Mouse (Mus musculus) heart, postnatal 36 days (tissue): ENCODE measurements around the gene Cbx7. TPM values are rescaled to one million over a fixed set of nuclear protein-coding genes. Genes with fewer than 3 reads are reported as not detected.
"Not testable (repeated sequence)": the region's sequence is repeated elsewhere in the genome, so short reads cannot be mapped to it uniquely, and the experiment has no call there.

Source experiments
- DNase-seq, 2 experiments: peaks; one replicate each; pipeline ENCODE4 v3.0.0; 2021 to 2022
- intact Hi-C: fragments of 180-260 bp; cut with DNase I; formaldehyde crosslinking; loops from one replicate; pipeline ENCODE4 v1.15.1; 2025
- total RNA-seq, 2 experiments: library from RNA; stranded (reverse); gene quantifications; 2 replicates each; pipeline ENCODE4 v1.2.3; 2021

The Cbx7 gene
- total RNA-seq, 2 experiments from 2014 or later: 13.2 to 16.6 TPM

DNA sequence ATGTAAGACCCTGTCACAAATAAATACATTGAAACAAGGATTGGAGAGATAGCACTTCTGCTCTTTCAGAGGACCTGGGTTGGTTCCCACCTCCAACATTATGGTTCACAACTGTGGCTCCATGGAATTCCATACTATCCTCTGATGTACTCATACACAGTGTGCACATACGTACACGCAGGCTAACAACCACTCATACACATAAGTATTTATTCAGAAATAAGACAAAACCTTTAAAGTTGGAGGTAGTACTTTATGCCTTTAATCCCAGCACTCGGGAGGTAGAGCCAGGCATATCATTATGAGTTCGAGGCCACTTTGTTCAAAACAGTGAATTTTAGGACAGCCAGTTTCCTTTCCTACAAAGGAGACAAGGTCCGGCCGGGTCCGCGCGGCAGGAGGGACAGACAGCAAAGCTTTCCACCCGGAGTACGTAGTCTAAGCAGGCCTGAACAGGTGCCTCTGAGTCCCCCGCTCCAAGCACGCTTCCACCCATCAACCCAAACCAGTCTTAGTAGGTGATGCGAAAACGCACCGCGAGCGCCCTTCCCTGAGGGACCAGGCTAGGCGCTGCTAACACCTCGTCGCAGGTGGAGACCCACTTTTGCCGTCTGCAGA is 37.8 kb downstream of the Cbx7 start:
- intact Hi-C loops: loop anchor here (2.0 kb wide), 1 partner anchor 100 kb away; no protein-coding TSS in a partner anchor

GRCm38 (mm10) chr15:79932323-79932987 is 38.5 kb downstream of the Cbx7 start:
- intact Hi-C loops: loop anchor here (2.0 kb wide), 1 partner anchor 100 kb away; no protein-coding TSS in a partner anchor
- peak; percentile 92 to 93 for DNase-seq

More for the DNA sequence above, 37.8 kb downstream of the Cbx7 start:
- DNase-seq: no peak

GRCm38 (mm10) chr15:79931496-79932141 is 39.3 kb downstream of the Cbx7 start:
- intact Hi-C loops: loop anchor here (2.0 kb wide), 1 partner anchor 99 kb away; no protein-coding TSS in a partner anchor
- DNase-seq: peak in 1 of 2 experiments; percentile 22

DNA sequence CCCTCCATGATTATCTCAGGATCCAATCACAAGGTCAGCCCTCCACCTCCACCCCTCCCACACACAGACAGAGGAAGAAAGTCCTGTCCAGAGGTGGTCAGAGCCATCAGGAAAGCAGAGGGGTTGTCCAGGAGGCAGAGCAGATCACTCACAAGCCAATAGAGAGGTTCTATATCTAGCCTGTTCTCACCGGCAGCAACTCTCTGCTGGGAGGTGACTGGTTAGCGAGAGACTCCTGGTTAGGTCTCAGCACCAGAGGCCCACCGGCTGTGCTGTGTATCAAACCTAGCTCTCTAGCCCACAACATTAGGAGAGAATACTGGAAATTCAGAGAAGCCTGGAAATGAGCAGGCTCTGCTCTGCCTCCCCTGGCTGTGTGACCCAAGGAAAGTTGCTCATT is 41.2 kb downstream of the Cbx7 start:
- intact Hi-C loops: no loop called here

GRCm38 (mm10) chr15:79928736-79929135 is 42.2 kb downstream of the Cbx7 start:
- no peak for DNase-seq
- intact Hi-C loops: no loop called here

More for the DNA sequence above, 41.2 kb downstream of the Cbx7 start:
- DNase-seq: no peak

DNA sequence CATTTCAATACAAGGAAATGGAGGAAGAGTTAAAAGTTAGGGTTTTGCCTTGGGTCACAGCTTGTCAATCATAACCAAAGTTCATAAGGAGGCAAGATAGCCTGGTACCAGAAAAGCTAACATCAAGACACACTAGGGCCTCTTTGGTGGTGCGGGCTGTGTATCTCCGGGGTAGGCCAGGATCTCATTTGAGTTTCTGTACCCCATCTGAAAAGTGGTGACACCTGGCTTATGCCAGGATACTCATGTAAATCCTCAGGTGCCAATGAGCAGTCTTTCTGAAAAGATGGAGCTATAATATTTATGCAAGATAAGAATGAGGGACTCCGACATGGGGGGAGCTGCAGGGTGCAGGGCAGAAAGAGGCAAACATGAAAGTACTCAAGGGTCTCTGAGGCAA is 42.6 kb downstream of the Cbx7 start:
- intact Hi-C loops: no loop called here

DNA sequence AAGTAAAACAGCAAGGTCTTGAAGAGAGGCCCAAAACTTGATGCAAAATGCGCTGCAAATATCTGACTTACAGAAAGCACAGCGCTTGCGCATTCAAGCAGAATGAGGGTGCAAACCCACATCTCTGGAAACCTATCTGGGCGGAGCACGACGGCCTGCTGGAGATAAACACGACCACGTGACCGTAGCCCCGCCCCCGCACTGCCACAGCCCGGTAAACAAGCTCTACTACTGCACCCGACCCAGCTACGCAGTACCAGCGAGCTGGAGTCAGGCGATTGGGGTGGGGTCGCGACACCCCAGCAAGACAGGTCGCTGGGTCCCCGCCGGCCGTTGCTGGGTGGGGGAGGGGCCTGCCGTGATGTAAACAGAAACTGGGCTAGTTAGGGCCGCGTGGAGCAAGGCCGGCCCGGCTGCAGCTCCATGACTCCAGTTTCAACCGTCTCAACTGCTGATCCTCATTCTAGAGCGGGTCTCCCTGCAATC is 43.2 kb downstream of the Cbx7 start:
- DNase-seq: peak; percentile 95
- intact Hi-C loops: no loop called here

More for the DNA sequence above, 42.6 kb downstream of the Cbx7 start:
- DNase-seq: no peak

- intact Hi-C loops: no loop called here
- no peak for DNase-seq
These were observed 44.0 kb downstream of the Cbx7 start for GRCm38 (mm10) chr15:79926856-79927416.

DNA sequence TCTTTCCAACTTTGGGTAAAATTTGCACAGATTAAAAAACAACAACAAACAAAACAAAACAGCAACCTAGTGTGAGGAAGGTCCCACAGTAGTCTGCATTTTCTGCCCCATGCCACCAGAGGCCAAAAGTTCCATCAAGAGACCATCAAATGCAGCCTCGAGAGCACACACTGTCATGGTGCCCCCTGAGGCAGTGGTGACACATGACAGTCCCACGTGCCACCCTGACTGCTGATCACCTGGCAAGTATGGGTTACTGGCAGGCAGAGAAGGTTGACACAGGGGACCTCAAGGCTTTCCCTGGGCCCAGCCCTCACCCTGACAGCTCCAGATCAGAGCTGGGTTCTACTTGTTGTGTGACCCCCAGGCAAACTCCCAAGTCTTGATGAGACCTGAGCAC is 51.1 kb downstream of the Cbx7 start:
- intact Hi-C loops: no loop called here
- DNase-seq: no peak

DNA sequence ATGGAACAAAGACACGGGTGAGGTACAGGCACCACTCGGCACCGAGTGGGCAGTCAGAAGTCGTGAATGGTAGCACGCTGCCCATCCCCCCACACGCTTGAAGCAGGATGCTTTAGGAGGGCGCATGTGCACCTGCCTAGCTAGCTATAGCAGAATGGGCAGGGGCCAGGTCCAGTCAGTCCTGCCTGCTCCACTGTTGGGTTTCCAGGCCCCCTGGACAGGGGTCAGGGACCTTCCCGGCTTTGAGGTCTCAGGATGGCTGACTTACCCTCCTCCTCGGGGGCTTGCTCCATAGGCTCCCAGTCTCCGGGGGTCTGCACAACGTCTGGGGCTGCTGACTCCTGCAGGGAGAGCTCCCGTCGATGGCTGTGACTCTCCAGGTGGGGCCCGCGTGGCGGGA is 52.4 kb downstream of the Cbx7 start:
- no peak for DNase-seq
- intact Hi-C loops: no loop called here

GRCm38 (mm10) chr15:79917111-79917720 is 53.7 kb downstream of the Cbx7 start:
- DNase-seq: no peak
- intact Hi-C loops: no loop called here

- DNase-seq: no peak
- intact Hi-C loops: no loop called here
These were observed 54.8 kb downstream of the Cbx7 start for GRCm38 (mm10) chr15:79916150-79916549.

DNA sequence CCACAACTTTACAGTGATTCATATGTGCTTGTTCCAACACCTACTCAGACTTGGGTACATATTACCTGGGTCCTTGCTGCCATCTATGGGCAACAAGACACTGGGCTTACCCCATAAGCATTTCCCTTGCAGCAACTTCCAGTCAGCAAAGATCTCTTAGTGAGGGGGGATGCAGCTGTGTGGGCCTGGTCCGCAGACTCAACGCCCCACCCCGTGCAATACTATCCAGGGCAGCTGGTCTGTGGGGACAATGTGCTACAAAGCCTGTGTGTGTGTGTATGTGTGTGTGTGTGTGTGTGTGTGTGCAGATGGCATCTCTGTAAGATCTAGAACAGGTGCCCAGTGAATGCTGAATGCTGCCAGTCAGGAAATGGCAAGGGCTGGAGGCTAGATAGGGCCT is 56.6 kb downstream of the Cbx7 start:
- intact Hi-C loops: no loop called here
- no peak for DNase-seq

DNA sequence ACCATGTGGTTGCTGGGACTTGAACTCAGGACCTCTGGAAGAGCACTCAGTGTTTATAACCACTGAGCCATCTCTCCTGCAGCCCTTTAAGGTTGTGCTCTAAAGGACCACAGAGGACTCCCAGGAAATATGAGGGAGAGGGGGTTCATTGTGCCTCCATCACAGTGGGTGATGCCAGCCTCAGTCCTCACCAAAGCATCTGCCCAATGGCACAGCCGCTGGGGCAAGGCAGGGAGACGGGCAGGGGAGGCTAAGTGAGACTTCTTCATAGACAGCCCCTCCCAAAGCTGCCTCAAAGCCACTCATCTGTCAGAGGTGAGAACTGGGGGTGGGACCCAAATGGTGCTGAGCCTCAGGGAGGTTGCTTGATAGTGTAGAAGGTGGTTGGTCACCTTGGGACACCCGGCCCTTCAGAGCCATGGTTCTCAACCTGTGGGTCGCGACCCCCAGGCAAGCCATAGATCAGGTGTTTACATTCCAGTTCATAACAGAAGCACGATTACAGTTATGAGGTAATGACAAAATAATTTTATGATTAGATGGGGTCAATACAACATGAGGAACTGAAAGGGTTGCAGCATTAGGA is 57.1 kb downstream of the Cbx7 start:
- DNase-seq: no peak
- intact Hi-C loops: no loop called here

DNA sequence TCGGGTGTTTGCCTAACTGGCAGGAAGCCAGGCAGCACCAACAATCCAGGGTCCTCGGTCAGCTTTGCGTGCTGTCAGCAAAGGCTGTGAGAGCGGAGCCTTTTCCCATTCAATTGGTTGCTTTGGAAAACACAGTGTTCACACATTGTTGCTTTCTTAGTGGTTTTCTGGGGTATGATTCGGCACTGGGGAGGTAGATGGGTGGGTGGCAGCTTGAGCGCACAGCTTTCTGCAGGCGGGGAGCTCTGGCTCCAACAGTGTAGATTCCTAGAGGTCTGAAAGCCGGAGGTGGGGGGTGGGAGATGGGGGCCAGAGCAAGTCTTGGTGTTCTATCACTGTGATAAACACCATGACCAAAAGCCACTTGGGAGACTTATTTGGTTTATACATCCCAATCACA is 59.6 kb downstream of the Cbx7 start:
- intact Hi-C loops: no loop called here
- no peak for DNase-seq

DNA sequence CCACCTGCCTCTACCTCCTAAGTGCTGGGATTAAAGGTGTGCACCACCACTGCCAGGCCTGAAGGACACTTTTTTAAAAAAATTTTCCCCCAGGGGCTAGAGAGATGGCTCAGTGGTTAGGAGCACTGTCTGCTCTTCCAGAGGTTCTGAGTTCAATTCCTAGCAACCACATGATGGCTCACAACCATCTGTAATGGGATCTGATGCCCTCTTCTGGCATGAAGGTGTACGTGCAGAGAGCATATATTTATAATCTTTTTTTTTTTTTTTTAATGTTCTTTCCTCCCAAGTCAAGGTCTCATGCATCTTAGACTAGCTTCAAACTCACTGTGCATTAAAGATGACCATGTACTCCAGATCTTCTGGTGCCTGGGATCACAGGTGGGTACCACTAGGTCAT is 60.1 kb downstream of the Cbx7 start:
- intact Hi-C loops, DNase-seq: not testable (repeated sequence)

DNA sequence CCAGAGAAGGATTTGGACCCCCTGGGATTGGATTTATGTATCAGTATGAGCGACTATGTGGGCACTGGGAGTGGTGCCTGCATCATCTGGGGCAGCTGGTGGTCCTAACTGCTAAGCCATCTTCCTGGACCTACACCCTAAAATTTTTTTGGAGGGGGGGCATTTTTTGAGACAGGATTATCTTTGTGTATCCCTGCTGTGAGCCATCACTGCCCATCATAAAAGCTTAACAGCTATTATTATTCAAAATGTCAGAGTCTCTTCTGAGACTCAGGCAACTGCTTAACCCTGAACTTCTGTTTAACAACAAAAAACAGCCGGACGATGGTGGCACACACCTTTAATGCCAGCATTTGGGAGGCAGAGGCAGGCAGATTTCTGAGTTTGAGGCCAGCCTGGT is 61.9 kb downstream of the Cbx7 start:
- DNase-seq, intact Hi-C loops: not testable (repeated sequence)

DNA sequence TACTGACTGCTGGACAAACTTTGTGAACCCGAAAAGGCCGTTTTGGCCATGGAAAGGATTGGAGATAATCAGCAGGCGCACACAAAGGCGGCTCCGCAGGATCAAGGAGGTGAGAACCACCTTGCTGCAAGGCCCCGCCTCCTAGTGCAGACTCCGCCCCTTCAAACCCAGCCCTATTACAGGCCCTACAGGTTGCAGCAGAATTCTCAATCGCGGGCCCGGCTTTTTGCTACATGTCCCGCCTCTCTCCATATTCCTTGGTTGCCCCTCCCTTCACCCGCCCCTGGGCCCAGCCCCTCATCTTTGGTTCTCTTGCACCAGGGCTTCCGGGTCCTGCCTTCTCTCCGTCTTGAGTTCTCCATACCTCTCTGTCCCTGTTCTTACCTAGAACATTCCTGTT is 64.1 kb downstream of the Cbx7 start:
- no peak for DNase-seq
- intact Hi-C loops: no loop called here

DNA sequence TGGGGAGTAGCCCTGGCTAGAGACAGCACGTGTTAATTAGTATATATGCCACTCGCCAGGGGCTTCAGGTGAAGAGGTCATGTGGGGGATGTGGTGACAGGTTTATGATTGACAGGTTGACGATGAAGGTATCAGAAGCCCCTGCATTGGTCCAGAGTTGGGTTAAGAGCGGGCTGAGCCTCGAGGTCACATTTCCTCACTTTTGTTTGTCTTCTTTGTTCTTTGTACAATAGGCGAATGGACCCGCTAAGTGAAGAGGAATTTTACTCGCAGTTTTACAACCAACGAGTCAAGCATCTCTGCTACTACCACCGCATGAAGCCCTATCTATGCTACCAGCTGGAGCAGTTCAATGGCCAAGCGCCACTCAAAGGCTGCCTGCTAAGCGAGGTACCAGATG is 65.7 kb downstream of the Cbx7 start:
- intact Hi-C loops: no loop called here
- DNase-seq: no peak

DNA sequence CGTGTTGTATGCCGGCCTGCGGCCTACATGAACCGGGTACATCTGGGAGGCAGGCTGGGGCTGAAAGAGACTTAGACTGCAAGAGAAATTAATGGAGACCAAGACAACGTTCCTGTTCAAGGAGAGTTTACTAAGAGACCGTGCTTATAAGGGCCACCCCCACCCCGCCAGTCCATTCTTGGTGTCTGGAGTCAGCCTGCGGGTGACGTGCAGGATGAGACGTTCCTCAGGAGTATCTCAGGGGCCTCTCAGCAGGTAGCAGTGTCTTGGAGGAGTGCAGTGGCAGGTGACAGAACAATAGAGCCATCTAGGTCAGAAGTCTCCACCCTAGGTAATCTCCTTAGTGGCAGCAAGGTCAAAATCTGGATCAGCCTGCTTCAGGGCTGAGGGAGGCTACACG is 66.2 kb downstream of the Cbx7 start:
- DNase-seq, intact Hi-C loops: not testable (repeated sequence)
